Mouse (Mus musculus) limb, embryonic 11.5 days (tissue): Measurements from ENCODE around the gene Arl5b. TPM values are rescaled to one million over a fixed set of nuclear protein-coding genes. Genes with fewer than 3 reads are reported as not detected.

Experiments used
- ATAC-seq: fragments of 200-750 bp; cut with Nextera tagmentation; 2 replicates; pipeline ENCODE4 v1.8.0; 2017; ENCODE audit warnings: low read depth; ENCODE audit not compliant: insufficient number of reproducible peaks, low FRiP score, low TSS enrichment
- DNase-seq: peaks from one replicate; pipeline ENCODE4 v3.0.0-alpha.2; 2015; ENCODE audit warnings: low spot score
- H3K27ac ChIP-seq: fragments of 300-500 bp; sonication (generic); replicated peaks from 2 replicates; pipeline ENCODE4 v1.5.1; 2014; ENCODE audit warnings: low read depth, mild to moderate bottlenecking, low read length
- H3K27me3 ChIP-seq: fragments of 300-500 bp; sonication (generic); 2 replicates; pipeline ENCODE4 v1.6.1; 2014; ENCODE audit warnings: mild to moderate bottlenecking, low read length, mixed read lengths; ENCODE audit not compliant: control insufficient read depth, insufficient read depth
- H3K36me3 ChIP-seq: fragments of 300-500 bp; sonication (generic); 2 replicates; pipeline ENCODE4 v1.6.1; 2014; ENCODE audit warnings: mild to moderate bottlenecking, low read length, moderate library complexity, mixed read lengths; ENCODE audit not compliant: control insufficient read depth, insufficient read depth
- H3K4me1 ChIP-seq: fragments of 300-500 bp; sonication (generic); 2 replicates; pipeline ENCODE4 v1.6.1; 2014; ENCODE audit warnings: low read length, mixed read lengths; ENCODE audit not compliant: control insufficient read depth, insufficient read depth
- H3K4me2 ChIP-seq: fragments of 300-500 bp; sonication (generic); 2 replicates; pipeline ENCODE4 v1.6.1; 2014; ENCODE audit warnings: low read depth, mild to moderate bottlenecking, moderate library complexity; ENCODE audit not compliant: severe bottlenecking
- H3K4me3 ChIP-seq: fragments of 300-500 bp; sonication (generic); 2 replicates; pipeline ENCODE4 v1.5.1; 2014; ENCODE audit warnings: low read depth, low read length
- H3K9ac ChIP-seq: fragments of 300-500 bp; sonication (generic); 2 replicates; pipeline ENCODE4 v1.6.1; 2014; ENCODE audit warnings: mild to moderate bottlenecking, low read length
- H3K9me3 ChIP-seq: fragments of 300-500 bp; sonication (generic); 2 replicates; pipeline ENCODE4 v1.6.1; 2016; ENCODE audit warnings: low read length; ENCODE audit not compliant: control insufficient read depth
- WGBS: fragments of 180-500 bp; shearing (Covaris S2); extraction: QIAGEN DNeasy Blood & Tissue Kit; methylation state at CpG from one replicate; pipeline ENCODE4 v1.1.7; 2014; 5-methylcytosine and 5-hydroxymethylcytosine counted together
- polyA plus RNA-seq: library from polyadenylated mRNA; unstranded; fragments of >200 nt; fragmentation: Nextera tagmentation; extraction: Ambion mirVana; gene quantifications from 2 replicates; pipeline ENCODE4 v1.2.1, GENCODE M21; 2014

The Arl5b gene
- polyA plus RNA-seq, 1 experiment from 2014 or later, result 67.7 TPM

DNA sequence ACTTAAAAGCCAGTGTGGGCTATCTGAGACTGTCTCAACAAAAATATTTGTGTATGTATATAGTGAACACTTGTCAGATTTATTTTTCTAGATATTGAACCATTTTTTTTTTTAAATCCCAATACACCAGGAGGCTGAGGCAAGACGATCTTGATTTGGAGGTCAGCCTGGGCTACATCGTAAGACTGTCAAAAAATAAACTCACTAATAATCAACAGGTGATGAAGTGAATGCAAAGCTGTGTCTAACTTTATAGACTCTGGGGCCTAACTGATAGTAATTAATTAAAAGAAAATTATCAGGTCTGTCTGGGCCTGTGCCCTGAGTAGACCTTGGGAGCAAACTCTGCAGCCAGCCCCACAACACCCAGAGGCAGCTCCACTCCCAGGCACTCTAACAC lies 34.5 kb downstream of the Arl5b start:
- Histone ChIP-seq H3K4me1 (no peaks in the 10 kb centered on the region), H3K27me3 (no peaks in the 10 kb centered on the region), H3K36me3 (peaks cover 2% of the 10 kb centered on the region; the same call in 1 of the 2 replicates), H3K4me3 (no peak overlapping the region), H3K9ac (no peak overlapping the region), H3K4me2 (no peak overlapping the region), H3K27ac (no peak overlapping the region), H3K9me3 (no peaks in the 10 kb centered on the region)
- 100% methylated on average over 2 of the region's 2 CpGs for WGBS
- ATAC-seq (no peak), DNase-seq (no peak)

- no peak overlapping the region for H3K9ac ChIP-seq
- no peaks in the 10 kb centered on the region for H3K4me1 ChIP-seq
- DNase-seq (no peak), ATAC-seq (no peak)
- H3K27ac ChIP-seq, result no peak overlapping the region
- WGBS, result 77% methylated on average over 1 of the region's 1 CpGs
- no peaks in the 10 kb centered on the region for H3K9me3 ChIP-seq
- no peak overlapping the region for H3K4me3 ChIP-seq
- no peaks in the 10 kb centered on the region for H3K27me3 ChIP-seq
- H3K36me3 ChIP-seq, result no peaks in the 10 kb centered on the region
- no peak overlapping the region for H3K4me2 ChIP-seq
These were observed 38.1 kb downstream of the Arl5b start for GRCm38 (mm10) chr2:15087308-15087707.

GRCm38 (mm10) chr2:15096514-15097090 lies 47.4 kb downstream of the Arl5b start:
- Histone ChIP-seq H3K36me3 (no peaks in the 10 kb centered on the region), H3K4me3 (no peak overlapping the region), H3K4me1 (no peaks in the 10 kb centered on the region), H3K4me2 (no peak overlapping the region), H3K9ac (no peak overlapping the region), H3K27ac (no peak overlapping the region), H3K27me3 (no peaks in the 10 kb centered on the region), H3K9me3 (no peaks in the 10 kb centered on the region)
- ATAC-seq (no peak), DNase-seq (no peak)
- 71% methylated on average over 3 of the region's 3 CpGs for WGBS

- Histone ChIP-seq H3K27ac (no peak overlapping the region), H3K4me2 (no peak overlapping the region)
- 46% methylated on average over 1 of the region's 1 CpGs for WGBS
These were observed 55.2 kb downstream of the Arl5b start for GRCm38 (mm10) chr2:15104386-15104785.

DNA sequence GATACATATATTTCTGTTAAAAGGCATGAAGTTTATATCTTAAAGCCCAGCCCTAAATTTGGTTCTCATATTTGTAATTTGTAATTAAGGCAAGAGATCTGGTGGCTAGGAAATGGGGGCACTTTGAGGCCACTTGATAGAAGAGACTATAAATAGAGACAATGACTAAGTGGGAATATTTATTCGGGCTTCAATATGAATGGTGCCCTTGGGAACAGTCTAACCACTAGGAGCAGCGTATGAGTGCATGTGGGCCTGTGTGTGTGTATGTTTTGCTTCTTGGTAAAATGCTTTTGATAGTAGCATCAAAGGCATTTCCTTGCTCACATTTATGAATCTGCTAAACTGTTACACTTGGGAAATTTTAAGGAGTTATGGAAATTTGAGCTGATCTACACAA lies 62.1 kb downstream of the Arl5b start:
- 79% methylated on average over 2 of the region's 2 CpGs for WGBS
- Histone ChIP-seq H3K4me3 (no peak overlapping the region), H3K27me3 (no peaks in the 10 kb centered on the region), H3K4me2 (no peak overlapping the region), H3K4me1 (no peaks in the 10 kb centered on the region), H3K36me3 (no peaks in the 10 kb centered on the region), H3K27ac (no peak overlapping the region), H3K9me3 (no peaks in the 10 kb centered on the region), H3K9ac (no peak overlapping the region)
- DNase-seq (no peak), ATAC-seq (no peak)

More at GRCm38 (mm10) chr2:15104386-15104785, 55.2 kb downstream of the Arl5b start:
- H3K4me3 ChIP-seq, result no peak overlapping the region
- no peaks in the 10 kb centered on the region for H3K4me1 ChIP-seq
- no peaks in the 10 kb centered on the region for H3K36me3 ChIP-seq
- ATAC-seq (no peak), DNase-seq (no peak)
- no peaks in the 10 kb centered on the region for H3K27me3 ChIP-seq
- H3K9ac ChIP-seq, result no peak overlapping the region
- H3K9me3 ChIP-seq, result no peaks in the 10 kb centered on the region

GRCm38 (mm10) chr2:15111808-15112440 lies 62.7 kb downstream of the Arl5b start:
- ATAC-seq (no peak), DNase-seq (no peak)
- no peaks in the 10 kb centered on the region for H3K9me3 ChIP-seq
- no peaks in the 10 kb centered on the region for H3K4me1 ChIP-seq
- no peak overlapping the region for H3K9ac ChIP-seq
- no peak overlapping the region for H3K4me2 ChIP-seq
- no peak overlapping the region for H3K4me3 ChIP-seq
- WGBS, result 67% methylated on average over 1 of the region's 1 CpGs
- no peak overlapping the region for H3K27ac ChIP-seq
- no peaks in the 10 kb centered on the region for H3K27me3 ChIP-seq
- no peaks in the 10 kb centered on the region for H3K36me3 ChIP-seq

DNA sequence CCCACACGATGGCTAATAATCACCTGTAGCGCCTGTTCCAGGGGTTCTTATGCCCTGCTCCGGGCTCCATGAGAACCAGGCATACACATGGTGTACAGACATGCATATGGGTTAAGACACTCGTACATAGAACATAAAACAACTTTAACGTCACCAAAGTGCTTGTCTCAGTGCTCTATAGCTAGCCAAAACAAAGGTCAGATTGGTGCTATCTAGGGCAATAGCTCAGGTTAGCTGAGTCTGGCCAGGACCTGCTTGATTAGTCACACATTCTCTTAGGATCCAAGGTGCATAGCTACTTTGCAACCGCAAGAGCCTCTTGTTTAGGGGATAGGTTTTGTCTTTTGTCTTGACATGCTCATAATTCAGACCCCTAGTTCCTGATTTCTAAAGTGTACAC lies 63.5 kb downstream of the Arl5b start:
- no peak overlapping the region for H3K9ac ChIP-seq
- H3K4me1 ChIP-seq, result no peaks in the 10 kb centered on the region
- no peaks in the 10 kb centered on the region for H3K9me3 ChIP-seq
- ATAC-seq, result no peak
- no peak overlapping the region for H3K4me3 ChIP-seq
- WGBS, result 88% methylated on average over 6 of the region's 6 CpGs
- no peak overlapping the region for H3K27ac ChIP-seq
- no peak overlapping the region for H3K4me2 ChIP-seq
- no peak for DNase-seq
- no peaks in the 10 kb centered on the region for H3K36me3 ChIP-seq
- no peaks in the 10 kb centered on the region for H3K27me3 ChIP-seq

DNA sequence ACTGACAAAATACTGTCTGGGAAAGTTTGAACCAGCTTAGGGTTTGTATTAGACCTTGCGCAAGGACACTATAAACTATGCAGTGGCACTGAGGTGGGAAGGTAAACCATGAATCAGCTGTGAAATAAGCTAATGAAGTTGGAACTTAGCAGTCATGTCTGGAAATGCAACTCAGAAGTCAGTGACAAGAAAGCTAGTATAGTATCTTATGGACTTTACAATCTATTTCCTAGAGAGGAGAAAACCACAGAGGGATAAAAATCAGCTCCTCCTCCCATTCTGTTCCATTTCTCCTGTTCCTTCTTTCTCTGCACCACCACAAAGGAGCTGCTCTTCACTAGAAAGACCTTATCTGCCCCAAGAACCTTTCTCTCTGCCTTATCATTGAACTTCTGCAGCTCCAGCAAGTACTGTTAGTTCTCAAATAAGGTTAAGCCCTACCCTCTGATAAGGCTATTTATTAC lies 72.1 kb downstream of the Arl5b start:
- Histone ChIP-seq H3K4me1 (no peaks in the 10 kb centered on the region), H3K36me3 (no peaks in the 10 kb centered on the region), H3K27ac (no peak overlapping the region), H3K27me3 (no peaks in the 10 kb centered on the region), H3K9ac (no peak overlapping the region), H3K4me3 (no peak overlapping the region), H3K4me2 (no peak overlapping the region), H3K9me3 (no peaks in the 10 kb centered on the region)
- DNase-seq (no peak), ATAC-seq (no peak)
- 96% methylated on average over 1 of the region's 1 CpGs for WGBS
